Mouse (Mus musculus) liver, embryonic 15.5 days (tissue): ENCODE data around the gene Thada. TPM values are rescaled to one million over a fixed set of nuclear protein-coding genes. Genes with fewer than 3 reads are reported as not detected.

Experiments used
- ATAC-seq: fragments of 200-750 bp; cut with Nextera tagmentation; 2 replicates; pipeline ENCODE4 v1.8.0; 2017; ENCODE audit warnings: moderate number of reproducible peaks, mild to moderate bottlenecking, moderate library complexity; ENCODE audit not compliant: insufficient read depth
- H3K27ac ChIP-seq: fragments of 300-500 bp; sonication (generic); replicated peaks from 2 replicates; pipeline ENCODE4 v1.5.1; 2015; ENCODE audit warnings: mild to moderate bottlenecking, inconsistent platforms
- H3K27me3 ChIP-seq: fragments of 300-500 bp; sonication (generic); 2 replicates; pipeline ENCODE4 v1.6.1; 2015; ENCODE audit warnings: mild to moderate bottlenecking, inconsistent platforms
- H3K36me3 ChIP-seq: fragments of 300-500 bp; sonication (generic); replicated peaks from 2 replicates; pipeline ENCODE4 v1.6.1; 2015; ENCODE audit warnings: moderate library complexity, mild to moderate bottlenecking, inconsistent platforms
- H3K4me1 ChIP-seq: fragments of 300-500 bp; sonication (generic); replicated peaks from 2 replicates; pipeline ENCODE4 v1.6.1; 2015; ENCODE audit warnings: inconsistent platforms
- H3K4me2 ChIP-seq: fragments of 300-500 bp; sonication (generic); 2 replicates; pipeline ENCODE4 v1.6.1; 2015; ENCODE audit warnings: moderate library complexity, mild to moderate bottlenecking, inconsistent platforms
- H3K4me3 ChIP-seq: fragments of 300-500 bp; sonication (generic); replicated peaks from 2 replicates; pipeline ENCODE4 v1.5.1; 2015; ENCODE audit warnings: mild to moderate bottlenecking, inconsistent platforms
- H3K9ac ChIP-seq: fragments of 300-500 bp; sonication (generic); 2 replicates; pipeline ENCODE4 v1.6.1; 2015; ENCODE audit warnings: moderate library complexity, mild to moderate bottlenecking, inconsistent platforms
- H3K9me3 ChIP-seq: fragments of 300-500 bp; sonication (generic); replicated peaks from 2 replicates; pipeline ENCODE4 v1.6.1; 2016; ENCODE audit warnings: inconsistent platforms
- WGBS: fragments of 180-500 bp; shearing (Covaris S2); methylation state at CpG from one replicate; pipeline ENCODE4 v1.1.7; 2015; ENCODE audit warnings: mixed read lengths; ENCODE audit not compliant: insufficient replicate concordance; 5-methylcytosine and 5-hydroxymethylcytosine counted together
- polyA plus RNA-seq: library from polyadenylated mRNA; unstranded; fragments of >200 nt; fragmentation: Nextera tagmentation; extraction: Ambion mirVana; gene quantifications from 2 replicates; pipeline ENCODE4 v1.2.1, GENCODE M21; 2015

The Thada gene
- polyA plus RNA-seq, 1 experiment from 2014 or later: 2.3 TPM

DNA sequence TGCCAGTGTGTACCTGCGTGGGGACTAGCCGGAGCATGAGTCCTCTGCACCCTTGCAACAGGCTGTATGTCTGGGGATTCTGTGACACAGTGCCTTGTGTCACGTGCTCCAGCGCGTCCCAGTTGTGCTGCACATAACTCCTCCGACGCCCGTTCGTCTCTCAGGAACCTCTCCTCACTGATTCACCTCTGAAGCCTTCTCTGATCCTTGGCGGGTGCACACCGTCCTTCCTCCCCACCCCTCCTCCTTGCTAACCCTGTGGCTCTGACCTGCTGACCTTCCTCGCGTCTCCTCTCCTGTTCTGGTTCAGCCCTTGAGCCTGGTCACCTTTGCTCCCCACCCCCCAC lies 309.8 kb downstream of the Thada start:
- 55% methylated on average over 13 of the region's 13 CpGs for WGBS
- Histone ChIP-seq H3K4me3 (no peak overlapping the region), H3K27me3 (no peaks in the 10 kb centered on the region), H3K4me1 (peaks cover 92% of the 10 kb centered on the region), H3K9ac (no peak overlapping the region), H3K9me3 (no peaks in the 10 kb centered on the region), H3K4me2 (no peak overlapping the region; the same call in 1 of the 2 replicates), H3K36me3 (no peaks in the 10 kb centered on the region), H3K27ac (peak overlapping the region; percentile 75)
- no peak for ATAC-seq

DNA sequence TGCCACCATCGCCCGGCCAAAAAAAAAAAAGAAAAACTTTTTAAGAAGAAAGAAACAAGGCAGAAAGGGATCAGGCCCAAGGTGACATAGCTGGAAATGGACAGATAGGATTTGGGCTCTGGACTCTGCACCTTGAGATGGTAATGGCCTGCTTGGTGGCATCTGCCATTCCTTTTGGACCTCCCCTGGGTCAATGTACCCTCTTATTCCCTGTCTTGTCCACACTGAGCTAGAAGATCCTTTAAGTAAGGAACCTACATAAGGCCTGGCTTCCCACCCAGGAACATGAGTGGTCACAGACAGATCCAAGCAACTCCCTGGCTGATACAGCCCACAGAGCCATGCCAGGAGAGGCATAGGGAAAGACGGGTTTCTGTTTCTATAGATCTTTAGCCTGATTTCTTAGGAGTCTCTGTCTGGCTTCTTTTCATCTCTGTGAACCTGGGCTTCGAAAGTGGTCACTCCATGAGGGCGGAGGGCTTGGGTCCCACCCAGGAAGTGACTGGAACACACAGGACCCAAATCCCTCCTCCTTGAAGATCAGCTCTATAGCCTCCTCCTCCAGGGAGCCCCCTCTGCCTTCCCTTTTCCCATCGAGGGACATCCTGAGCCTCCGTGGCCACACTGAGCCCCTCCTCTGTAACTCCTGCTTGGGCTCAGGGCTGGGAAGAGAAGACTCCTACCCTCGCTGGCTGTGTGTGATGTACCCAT lies 310.3 kb downstream of the Thada start:
- peaks cover 91% of the 10 kb centered on the region for H3K4me1 ChIP-seq
- 63% methylated on average over 8 of the region's 8 CpGs for WGBS
- no peak for ATAC-seq
- no peak overlapping the region for H3K4me2 ChIP-seq
- H3K9ac ChIP-seq: no peak overlapping the region
- H3K4me3 ChIP-seq: no peak overlapping the region
- no peaks in the 10 kb centered on the region for H3K9me3 ChIP-seq
- peak overlapping the region; percentile 75 for H3K27ac ChIP-seq
- H3K27me3 ChIP-seq: no peaks in the 10 kb centered on the region
- no peaks in the 10 kb centered on the region for H3K36me3 ChIP-seq

DNA sequence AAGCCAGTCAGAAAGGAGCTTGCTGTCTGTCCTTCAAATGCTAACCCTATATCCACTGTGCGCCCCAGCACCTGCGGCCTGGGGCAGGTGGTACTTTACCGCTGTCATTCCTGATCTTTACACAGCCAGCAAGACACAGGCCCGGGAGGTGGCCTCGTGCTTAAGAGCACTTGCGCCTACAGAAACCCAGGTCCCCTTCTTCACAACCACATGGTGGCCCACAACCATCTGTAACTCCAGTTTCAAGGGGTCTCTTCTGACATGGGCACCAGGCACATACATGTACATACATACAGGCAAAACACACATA lies 311.0 kb downstream of the Thada start:
- peaks cover 94% of the 10 kb centered on the region for H3K4me1 ChIP-seq
- no peaks in the 10 kb centered on the region for H3K27me3 ChIP-seq
- H3K36me3 ChIP-seq: no peaks in the 10 kb centered on the region
- H3K9me3 ChIP-seq: no peaks in the 10 kb centered on the region
- H3K4me2 ChIP-seq: 0 out of 2 replicates have a peak overlapping the region, but pooled peaks have one; percentile 39
- H3K4me3 ChIP-seq: no peak overlapping the region
- H3K9ac ChIP-seq: peak overlapping the region; percentile 11; the same call in 1 of the 2 replicates
- H3K27ac ChIP-seq: peak overlapping the region; percentile 92
- ATAC-seq: no peak
- 72% methylated on average over 6 of the region's 6 CpGs for WGBS

DNA sequence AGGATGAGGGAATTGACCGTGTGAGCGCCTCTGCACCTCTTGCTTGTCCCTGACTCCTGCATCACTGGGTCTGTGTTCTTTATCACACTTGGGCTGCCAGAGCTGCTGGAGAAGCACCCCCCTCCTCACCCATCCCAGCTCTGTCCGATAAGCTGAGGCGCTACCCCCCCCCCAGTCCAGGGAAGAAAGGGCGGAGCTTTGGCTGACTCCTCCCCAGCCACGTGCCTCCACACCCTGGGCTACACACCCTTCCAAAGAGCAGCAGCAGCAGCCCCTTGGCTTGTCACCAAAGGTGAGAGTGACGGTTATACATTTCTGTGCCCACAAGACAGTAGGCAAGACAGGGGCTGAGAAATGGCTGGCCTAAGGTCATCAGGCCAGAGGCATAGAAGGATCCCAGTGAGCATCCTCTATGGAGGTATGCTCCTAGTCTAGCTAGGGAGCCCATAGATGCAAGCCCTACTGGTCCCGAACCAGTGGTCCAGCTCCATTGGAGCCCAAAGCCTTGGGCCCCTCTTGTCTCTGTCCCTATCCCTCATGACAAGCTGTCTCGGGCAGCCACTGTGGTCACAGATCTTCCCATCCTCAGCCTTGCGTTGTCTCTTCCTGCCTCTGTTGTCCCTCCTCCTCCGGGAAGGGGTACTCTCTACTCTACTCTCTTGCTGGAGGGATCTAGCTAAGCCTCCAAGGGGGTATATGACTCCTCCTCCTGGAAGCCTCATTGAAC lies 311.5 kb downstream of the Thada start:
- H3K4me2 ChIP-seq: peak overlapping the region; percentile 39
- 32% methylated on average over 11 of the region's 11 CpGs for WGBS

DNA sequence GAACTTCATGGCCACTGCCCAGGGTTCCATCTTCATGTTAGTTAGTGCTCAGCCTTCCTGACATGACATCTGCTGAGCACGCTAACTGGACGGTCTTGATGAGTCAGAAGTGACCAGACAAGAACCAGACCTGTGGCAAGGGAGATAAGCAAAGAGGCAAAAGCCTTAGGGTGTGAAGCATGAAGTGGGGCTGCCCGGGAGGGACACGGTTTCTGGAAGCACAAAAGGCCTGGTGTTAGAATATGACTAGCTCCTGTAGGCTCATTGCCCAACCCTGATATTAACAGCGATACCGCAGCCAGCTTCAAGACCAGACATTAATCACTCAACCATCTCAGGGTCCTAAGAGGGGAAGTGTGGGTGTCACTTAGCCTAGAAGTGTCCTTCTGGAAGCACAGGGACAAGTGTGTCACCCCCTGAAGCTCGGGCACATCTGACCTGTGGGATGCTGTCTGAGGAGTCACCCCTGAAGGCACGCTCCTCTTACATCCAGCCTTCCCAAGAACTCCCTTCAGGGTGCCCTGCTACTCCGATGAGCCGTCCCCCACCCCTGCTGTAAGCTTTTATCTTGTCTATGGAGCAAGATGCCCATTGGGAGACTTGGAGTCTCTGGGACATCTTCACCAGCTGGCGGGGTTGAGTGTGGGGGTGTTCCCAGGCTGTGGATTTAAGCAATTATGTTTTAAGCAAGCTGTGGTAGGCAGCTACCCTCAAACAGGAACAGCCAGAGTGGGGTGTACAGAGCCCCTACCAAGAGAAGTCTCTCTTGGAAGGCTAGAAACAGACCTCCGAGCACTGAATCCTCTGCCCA lies 312.8 kb downstream of the Thada start:
- H3K27ac ChIP-seq: peak overlapping the region; percentile 92
- H3K4me3 ChIP-seq: no peak overlapping the region
- peak; percentile 76 for ATAC-seq
- H3K9me3 ChIP-seq: no peaks in the 10 kb centered on the region
- peak overlapping the region; percentile 41 for H3K9ac ChIP-seq
- peak overlapping the region; percentile 51 for H3K4me2 ChIP-seq
- 39% methylated on average over 12 of the region's 12 CpGs for WGBS
- H3K4me1 ChIP-seq: peaks cover 98% of the 10 kb centered on the region
- no peaks in the 10 kb centered on the region for H3K27me3 ChIP-seq
- H3K36me3 ChIP-seq: no peaks in the 10 kb centered on the region

More for the DNA sequence above, 311.5 kb downstream of the Thada start:
- ATAC-seq: peak; percentile 60
- Histone ChIP-seq H3K9me3 (no peaks in the 10 kb centered on the region), H3K9ac (peak overlapping the region; percentile 41; the same call in 1 of the 2 replicates), H3K4me3 (0 out of 2 replicates have a peak overlapping the region, but pooled peaks have one; percentile 1), H3K27me3 (no peaks in the 10 kb centered on the region), H3K27ac (peak overlapping the region; percentile 92), H3K36me3 (no peaks in the 10 kb centered on the region), H3K4me1 (peaks cover 98% of the 10 kb centered on the region)

DNA sequence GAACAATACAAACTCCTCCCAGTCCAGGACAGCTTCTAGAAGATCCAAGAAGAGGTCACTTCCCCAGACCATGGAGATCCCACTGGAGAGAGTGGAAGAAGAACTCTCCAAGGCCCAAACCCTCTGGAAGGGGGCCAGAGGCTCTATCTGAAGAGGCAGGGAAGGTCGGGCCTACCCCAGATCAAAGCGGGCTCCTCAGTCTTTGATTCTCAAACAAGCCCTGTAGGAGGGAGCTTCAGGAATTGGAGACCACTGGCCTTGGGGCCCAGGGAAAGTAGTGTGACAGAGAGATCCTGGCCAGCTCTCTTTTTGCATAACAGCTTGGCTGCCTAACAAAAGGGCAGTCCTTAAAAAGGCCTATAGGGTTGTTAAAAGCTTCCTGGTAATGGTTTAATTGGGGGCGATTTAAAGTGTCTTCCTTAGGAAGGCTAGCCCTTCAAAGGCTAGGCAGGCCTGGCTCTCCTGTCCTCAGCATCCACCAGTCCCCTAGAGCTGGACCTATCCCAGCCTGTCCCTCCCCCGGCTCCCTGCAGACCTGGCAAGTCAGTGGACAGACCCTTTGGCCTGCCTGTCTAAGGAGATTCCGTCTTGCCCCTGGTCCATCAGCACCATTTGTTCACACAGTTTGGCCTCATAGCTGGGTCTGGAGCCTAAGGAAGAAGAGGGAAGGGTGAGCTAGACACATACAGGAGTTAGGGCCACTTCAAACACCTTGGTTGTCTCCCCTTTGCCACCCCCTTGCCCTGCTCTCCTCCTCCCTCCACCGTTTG lies 313.6 kb downstream of the Thada start:
- peaks cover 98% of the 10 kb centered on the region for H3K4me1 ChIP-seq
- ATAC-seq: no peak
- no peak overlapping the region for H3K4me3 ChIP-seq
- peak overlapping the region; percentile 92 for H3K27ac ChIP-seq
- peak overlapping the region; percentile 33 for H3K9ac ChIP-seq
- WGBS: 59% methylated on average over 6 of the region's 6 CpGs
- no peaks in the 10 kb centered on the region for H3K36me3 ChIP-seq
- no peaks in the 10 kb centered on the region for H3K9me3 ChIP-seq
- peak overlapping the region; percentile 51 for H3K4me2 ChIP-seq
- no peaks in the 10 kb centered on the region for H3K27me3 ChIP-seq

DNA sequence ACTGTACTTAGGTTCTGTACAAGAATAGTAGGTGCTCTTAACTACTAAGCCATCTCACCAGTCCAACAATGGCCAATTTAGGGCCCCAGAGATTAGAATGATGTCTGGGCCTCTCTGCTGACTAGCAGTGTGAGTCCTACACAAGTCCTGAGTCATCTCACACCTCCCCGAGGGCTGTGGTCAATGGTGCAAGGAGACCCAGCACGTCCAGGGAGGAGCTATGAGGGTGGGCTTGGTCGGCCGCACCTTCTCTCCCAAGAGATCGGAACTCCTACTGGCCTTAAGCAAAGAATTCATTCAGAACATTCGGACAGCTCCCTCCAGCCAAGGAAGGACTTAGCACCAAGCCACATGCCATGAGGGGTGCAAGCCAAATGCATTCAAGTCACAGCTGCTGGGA lies 314.7 kb downstream of the Thada start:
- no peaks in the 10 kb centered on the region for H3K36me3 ChIP-seq
- H3K27ac ChIP-seq: peak overlapping the region; percentile 92
- no peak overlapping the region for H3K4me3 ChIP-seq
- H3K9me3 ChIP-seq: no peaks in the 10 kb centered on the region
- no peaks in the 10 kb centered on the region for H3K27me3 ChIP-seq
- WGBS: 54% methylated on average over 6 of the region's 6 CpGs
- no peak overlapping the region for H3K9ac ChIP-seq
- H3K4me2 ChIP-seq: no peak overlapping the region
- ATAC-seq: no peak
- H3K4me1 ChIP-seq: peaks cover 99% of the 10 kb centered on the region

DNA sequence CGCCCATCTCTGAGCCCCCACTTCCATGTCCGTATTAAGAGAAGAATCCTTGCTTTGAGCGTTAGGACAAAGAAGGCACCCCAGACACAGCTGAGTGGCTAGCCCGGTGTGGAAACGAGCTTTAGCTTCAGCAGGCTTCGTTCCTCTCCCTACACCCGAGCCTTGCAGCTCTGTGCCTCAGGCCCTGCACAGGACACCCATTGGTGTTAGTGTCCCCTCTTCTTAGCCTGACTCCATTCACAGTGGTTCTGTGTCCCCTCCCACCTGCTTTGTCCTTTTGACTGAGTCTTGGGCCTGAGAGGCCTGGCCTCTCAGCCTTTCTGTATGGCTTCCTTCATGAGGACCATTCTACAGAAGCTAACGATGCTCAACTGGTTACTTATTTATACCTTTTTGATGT lies 315.7 kb downstream of the Thada start:
- H3K4me2 ChIP-seq: no peak overlapping the region
- no peak overlapping the region for H3K9ac ChIP-seq
- H3K9me3 ChIP-seq: no peaks in the 10 kb centered on the region
- no peak overlapping the region for H3K4me3 ChIP-seq
- no peaks in the 10 kb centered on the region for H3K27me3 ChIP-seq
- peak overlapping the region; percentile 92 for H3K27ac ChIP-seq
- 82% methylated on average over 8 of the region's 8 CpGs for WGBS
- peaks cover 99% of the 10 kb centered on the region for H3K4me1 ChIP-seq
- no peaks in the 10 kb centered on the region for H3K36me3 ChIP-seq
- no peak for ATAC-seq

DNA sequence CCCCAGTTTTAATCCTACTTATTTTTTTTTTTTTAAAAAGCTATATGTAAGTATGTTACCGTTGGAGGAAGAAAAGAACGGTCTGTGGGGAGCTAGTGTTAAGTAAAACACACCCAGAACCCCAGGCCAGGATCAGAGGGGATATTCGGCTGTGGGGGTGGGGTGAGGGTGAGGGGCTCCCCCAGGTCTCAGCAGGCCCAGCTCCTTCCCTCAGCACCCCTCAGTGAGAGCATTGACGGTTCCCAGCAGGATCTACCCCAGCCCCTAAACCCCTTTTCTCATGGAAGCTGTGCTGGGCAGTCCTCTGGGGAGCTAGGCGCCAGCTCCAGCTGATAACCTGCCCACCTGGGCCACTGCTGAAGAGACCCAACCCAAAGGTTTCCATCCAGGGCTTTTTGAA lies 316.4 kb downstream of the Thada start:
- Histone ChIP-seq H3K4me3 (no peak overlapping the region), H3K4me2 (no peak overlapping the region), H3K4me1 (peaks cover 99% of the 10 kb centered on the region), H3K27ac (peak overlapping the region; percentile 92), H3K9ac (no peak overlapping the region), H3K9me3 (no peaks in the 10 kb centered on the region), H3K36me3 (no peaks in the 10 kb centered on the region), H3K27me3 (no peaks in the 10 kb centered on the region)
- no peak for ATAC-seq
- WGBS: 58% methylated on average over 5 of the region's 5 CpGs

DNA sequence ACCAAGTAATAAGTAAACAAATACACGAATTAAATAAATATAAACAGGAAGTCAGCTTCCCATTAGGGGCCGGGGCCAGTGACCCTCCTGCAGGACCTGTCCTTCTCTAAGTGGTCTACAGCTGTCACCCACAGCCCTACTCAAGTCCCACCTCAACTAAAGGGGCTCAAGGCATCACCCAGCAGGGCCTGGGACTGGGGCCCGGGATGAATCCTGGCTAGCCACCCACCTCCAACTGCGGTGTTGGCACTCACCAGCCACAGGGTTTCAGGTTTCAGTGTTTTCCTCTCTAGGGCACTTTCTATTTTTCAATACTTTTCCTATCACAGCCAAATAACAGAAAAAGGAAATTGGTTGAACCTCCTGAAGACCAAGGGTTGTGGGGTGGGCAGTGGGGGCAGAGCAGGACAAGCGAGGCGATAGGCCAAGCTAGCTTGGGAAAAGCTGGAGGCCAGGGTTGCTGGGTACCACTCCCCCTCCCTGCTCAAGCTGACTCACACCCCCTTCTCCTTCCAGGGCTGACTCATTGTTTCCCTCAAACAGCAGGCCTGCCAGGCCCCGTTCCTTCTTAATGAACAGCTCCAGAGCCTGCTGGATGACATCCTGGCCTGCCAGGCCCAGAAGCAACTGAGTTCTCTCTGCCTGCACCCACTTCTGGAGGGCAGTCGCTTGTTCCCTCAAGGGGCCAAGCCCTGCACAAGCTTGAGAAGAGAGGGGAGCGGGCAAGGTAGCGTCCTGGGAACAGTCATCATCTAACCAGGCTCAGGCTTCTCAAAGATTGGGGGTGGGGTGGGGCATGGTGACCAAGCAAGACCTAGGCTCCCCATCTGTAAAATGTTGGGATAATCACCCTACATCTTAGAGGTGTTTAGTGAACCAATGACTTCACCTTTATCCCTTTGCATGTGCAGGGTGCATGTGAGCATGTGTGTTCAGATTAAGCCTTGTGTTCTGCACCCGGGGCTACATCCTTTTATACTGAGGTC lies 317.2 kb downstream of the Thada start:
- Histone ChIP-seq H3K4me1 (peaks cover 99% of the 10 kb centered on the region), H3K27ac (peak overlapping the region; percentile 92), H3K36me3 (no peaks in the 10 kb centered on the region), H3K4me3 (0 out of 2 replicates have a peak overlapping the region, but pooled peaks have one; percentile 1), H3K9me3 (no peaks in the 10 kb centered on the region), H3K9ac (peak overlapping the region; percentile 54), H3K27me3 (no peaks in the 10 kb centered on the region), H3K4me2 (peak overlapping the region; percentile 76)
- WGBS: 39% methylated on average over 11 of the region's 11 CpGs
- peak; percentile 17 for ATAC-seq
